Mouse (Mus musculus) brain, embryonic 18.5 days (tissue): Measurements from ENCODE around the gene Gpr25.

Experiments
- DNase-seq: peaks from one replicate; pipeline ENCODE4 v3.0.0-alpha.2; 2012; ENCODE audit warnings: low read depth, low spot score

The Gpr25 gene

GRCm38 (mm10) chr1:136233892-136234594 lies 26.6 kb downstream of the Gpr25 start, which contains the start of gene Inava:
Gene Inava, minus strand, starts transcription at chr1:136234264.
- DNase-seq: peak; percentile 42

DNA sequence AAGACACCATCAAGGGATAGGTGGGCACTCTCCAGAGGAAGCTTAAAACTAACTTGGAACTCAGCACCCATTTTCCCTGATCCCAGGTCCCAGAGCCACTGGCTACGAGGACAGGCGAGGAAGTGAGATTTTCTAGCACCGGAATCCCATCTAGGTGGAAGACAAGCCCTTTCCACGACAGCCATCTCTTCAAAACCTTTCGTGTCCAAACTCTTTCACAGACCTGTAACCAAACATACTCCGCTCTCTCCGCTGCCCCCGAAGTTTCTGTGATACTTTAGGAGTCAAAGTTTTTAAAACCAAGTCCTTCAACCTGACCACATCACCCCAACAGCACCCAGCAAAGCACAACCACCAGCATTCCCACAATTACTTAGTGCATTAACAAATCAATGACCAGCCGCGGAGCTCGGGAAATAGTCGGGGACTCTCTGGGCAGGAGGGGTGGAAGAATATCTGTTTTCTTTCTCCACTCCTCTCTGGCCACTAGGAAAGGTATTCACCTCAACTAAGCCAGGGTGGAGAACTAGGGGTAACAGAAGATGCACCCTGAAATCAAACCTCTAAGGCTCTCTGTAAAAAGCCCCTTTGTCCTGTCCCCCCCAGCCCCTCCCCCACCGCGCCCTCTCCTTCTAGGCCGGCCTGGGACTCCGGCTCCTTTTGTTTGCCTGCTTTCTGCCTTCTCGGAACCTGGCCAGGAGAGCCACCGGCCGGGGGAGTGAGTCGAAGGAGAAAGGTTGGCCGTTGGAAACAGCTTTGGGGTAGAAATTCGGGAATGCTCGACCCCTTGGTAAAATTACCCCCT lies 27.5 kb downstream of the Gpr25 start:
- no peak for DNase-seq

GRCm38 (mm10) chr1:136232285-136232926 lies 28.3 kb downstream of the Gpr25 start:
- no peak for DNase-seq

GRCm38 (mm10) chr1:136231596-136231995 lies 29.1 kb downstream of the Gpr25 start:
- no peak for DNase-seq

- no peak for DNase-seq
Measured at GRCm38 (mm10) chr1:136230201-136230600, 30.5 kb downstream of the Gpr25 start.

DNA sequence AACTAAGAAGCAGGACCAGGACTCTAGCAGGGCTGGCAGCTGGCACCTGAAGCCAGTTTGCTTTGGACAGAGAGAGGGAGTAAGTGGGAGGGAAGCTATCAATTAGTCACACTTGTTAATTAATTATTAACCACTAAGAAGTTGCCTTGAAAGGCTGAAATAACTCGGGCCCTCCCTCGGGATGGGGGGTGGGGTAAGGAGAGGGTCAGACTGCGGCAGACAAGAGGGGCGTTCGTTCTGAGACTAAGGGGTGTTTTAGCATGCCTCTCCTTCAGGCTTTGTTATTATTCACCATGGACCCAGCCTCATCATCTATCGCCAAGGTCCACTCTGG lies 31.7 kb downstream of the Gpr25 start:
- no peak for DNase-seq

- DNase-seq: no peak
Measured at GRCm38 (mm10) chr1:136228328-136229039, 32.2 kb downstream of the Gpr25 start.

GRCm38 (mm10) chr1:136227870-136228269 lies 32.8 kb downstream of the Gpr25 start:
- no peak for DNase-seq

DNA sequence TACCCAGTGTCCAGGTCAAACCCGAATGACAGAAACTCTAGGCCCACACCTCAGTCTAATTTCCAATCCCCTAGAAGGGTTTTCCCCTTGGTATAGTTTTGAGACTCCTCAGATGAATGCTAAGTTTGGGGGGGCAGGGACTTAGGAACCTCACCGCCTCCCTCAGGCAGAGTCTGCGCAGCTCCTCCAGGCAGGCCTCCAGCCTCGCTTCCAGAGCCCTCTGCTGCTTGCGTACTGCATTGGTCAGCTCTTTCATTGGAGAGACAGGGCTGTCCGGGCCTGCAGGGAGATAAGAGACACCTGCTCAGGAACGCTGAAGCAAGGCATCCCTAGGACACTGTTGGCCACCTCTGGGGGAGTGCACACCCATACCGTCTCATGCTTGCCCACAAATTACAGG lies 34.0 kb downstream of the Gpr25 start:
- no peak for DNase-seq

GRCm38 (mm10) chr1:136225846-136226245 lies 34.8 kb downstream of the Gpr25 start:
- no peak for DNase-seq

DNA sequence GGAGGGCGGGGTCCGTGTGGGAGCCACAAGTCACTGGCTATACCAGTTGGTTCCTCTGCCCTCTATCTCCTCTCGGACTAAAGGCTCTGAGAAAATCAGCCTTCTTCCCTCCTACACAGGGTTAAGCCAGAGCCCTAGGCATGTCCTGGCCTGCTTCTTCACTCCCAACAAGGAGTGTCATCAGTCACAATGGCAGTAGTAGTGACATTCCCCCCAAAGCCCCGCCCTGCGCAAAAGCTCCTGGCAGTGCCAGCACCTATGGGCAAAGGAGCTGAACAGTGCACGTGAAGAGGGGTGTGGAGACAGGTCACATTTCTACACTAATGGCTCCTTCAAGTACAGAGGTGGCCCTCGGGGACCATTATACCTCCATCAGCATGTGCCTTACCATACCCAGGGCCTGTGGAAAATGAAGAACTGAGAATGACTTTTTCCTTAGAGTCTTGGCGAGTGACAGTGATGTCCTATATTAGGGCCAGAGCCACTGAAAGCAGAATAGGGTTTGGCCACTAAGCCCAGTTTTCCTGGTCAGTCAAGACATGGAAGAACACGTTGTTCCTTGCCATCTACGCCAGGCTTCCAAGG lies 36.8 kb downstream of the Gpr25 start:
- no peak for DNase-seq

GRCm38 (mm10) chr1:136222386-136222785 lies 38.3 kb downstream of the Gpr25 start:
- DNase-seq: no peak

GRCm38 (mm10) chr1:136220037-136220871 lies 40.4 kb downstream of the Gpr25 start:
- DNase-seq: no peak

GRCm38 (mm10) chr1:136214304-136214703 lies 46.4 kb downstream of the Gpr25 start:
- DNase-seq: no peak

DNA sequence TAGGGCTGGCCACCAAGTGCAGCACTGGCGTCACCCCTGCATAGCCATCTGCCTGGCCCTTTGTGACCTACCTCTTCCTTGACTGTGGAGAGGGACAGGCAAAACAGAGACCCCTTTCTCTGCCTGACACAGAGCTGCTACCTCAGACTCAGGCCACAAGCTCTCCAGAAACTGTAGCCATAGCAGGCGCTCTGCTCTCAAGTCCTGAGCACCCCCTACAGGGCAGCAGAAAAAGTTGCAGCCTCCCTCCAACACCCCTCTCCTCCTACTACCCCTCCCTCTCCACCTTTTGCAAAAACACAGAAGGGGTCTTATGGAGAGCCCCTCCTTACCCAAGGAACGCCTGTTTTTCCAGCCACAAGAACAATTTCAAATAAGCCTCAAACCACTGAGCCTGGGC lies 47.9 kb downstream of the Gpr25 start, which contains the start of gene Mroh3:
Gene Mroh3, minus strand, starts transcription at position 26 of the 400 bp plus-strand sequence.
- no peak for DNase-seq
